Mouse (Mus musculus) embryonic stem cell, embryonic (primary cell): ENCODE measurements around the gene Lrch2.
"Not testable (repeated sequence)": the region's sequence is repeated elsewhere in the genome, so short reads cannot be mapped to it uniquely, and the experiment has no call there.

Experiments used
- CTCF ChIA-PET, 4 experiments: fragments of 300-600 bp in 2 of 4; fragments of 350-600 bp in 2 of 4; sonication (Branson Sonifier 250); formaldehyde crosslinking; loops; one replicate each; lab custom pipeline; 2022; ENCODE audit warnings: inconsistent platforms in 2 of 4; lab: Charles Lee
- POLR2A ChIA-PET, 4 experiments: fragments of 300-600 bp in 2 of 4; fragments of 350-600 bp in 2 of 4; sonication (Branson Sonifier 250); formaldehyde crosslinking; loops; one replicate each; lab custom pipeline; 2022; ENCODE audit warnings: antibody characterized with exemption in 4 of 4, inconsistent platforms in 1 of 4; lab: Charles Lee

Gene Lrch2

GRCm38 (mm10) chrX:147553421-147554201 lies at the start of gene Lrch2:
Gene Lrch2, minus strand, starts transcription at chrX:147554081.
- CTCF ChIA-PET = no interaction called here
- POLR2A ChIA-PET = interaction anchor here in 1 of 4 experiments (0.7 to 1.5 kb wide), 2 partner anchors 12 to 19 kb away, joined by 3 read pairs; no protein-coding TSS in a partner anchor

GRCm38 (mm10) chrX:147540934-147541870 lies 12.7 kb downstream of the Lrch2 start:
- POLR2A ChIA-PET = interaction anchor here in 1 of 4 experiments (0.8 kb wide), 1 partner anchor 13 kb away, joined by 3 read pairs; the partner anchor contains the start of gene Lrch2
- CTCF ChIA-PET = no interaction called here

GRCm38 (mm10) chrX:147538377-147538776 lies 15.5 kb downstream of the Lrch2 start:
- CTCF ChIA-PET = no interaction called here
- POLR2A ChIA-PET = no interaction called here

- CTCF ChIA-PET, POLR2A ChIA-PET: not testable (repeated sequence)
These were observed 16.8 kb downstream of the Lrch2 start for GRCm38 (mm10) chrX:147537117-147537516.

GRCm38 (mm10) chrX:147535616-147536015 lies 18.3 kb downstream of the Lrch2 start:
- POLR2A ChIA-PET = no interaction called here
- CTCF ChIA-PET = no interaction called here

GRCm38 (mm10) chrX:147531675-147532074 lies 22.2 kb downstream of the Lrch2 start:
- ChIA-PET POLR2A (no interaction called here), CTCF (no interaction called here)

GRCm38 (mm10) chrX:147527646-147528172 lies 26.2 kb downstream of the Lrch2 start:
- ChIA-PET CTCF (no interaction called here), POLR2A (no interaction called here)

- ChIA-PET CTCF (no interaction called here), POLR2A (no interaction called here)
These were observed 64.3 kb downstream of the Lrch2 start for GRCm38 (mm10) chrX:147489551-147489950.

GRCm38 (mm10) chrX:147453610-147454009 lies 100.3 kb downstream of the Lrch2 start, which contains the start of gene Vmn1r239-ps:
Gene Vmn1r239-ps, minus strand, starts transcription at chrX:147453710.
- POLR2A ChIA-PET, CTCF ChIA-PET: not testable (repeated sequence)

GRCm38 (mm10) chrX:147443386-147443785 lies 110.5 kb downstream of the Lrch2 start:
- CTCF ChIA-PET = no interaction called here
- POLR2A ChIA-PET = no interaction called here

- POLR2A ChIA-PET = no interaction called here
These were observed 118.5 kb downstream of the Lrch2 start for GRCm38 (mm10) chrX:147435400-147435799.

GRCm38 (mm10) chrX:147429753-147430152 lies 124.1 kb downstream of the Lrch2 start:
- CTCF ChIA-PET = no interaction called here
- POLR2A ChIA-PET = no interaction called here

More at GRCm38 (mm10) chrX:147435400-147435799, 118.5 kb downstream of the Lrch2 start:
- CTCF ChIA-PET = no interaction called here

GRCm38 (mm10) chrX:147429129-147429528 lies 124.8 kb downstream of the Lrch2 start, which contains the start of gene Il13ra2:
Gene Il13ra2, minus strand, starts transcription at chrX:147429192.
- POLR2A ChIA-PET = no interaction called here
- CTCF ChIA-PET = no interaction called here
